Mouse (Mus musculus) kidney, postnatal 0 days (tissue): Measurements from ENCODE around the gene Sox5. TPM values are rescaled to one million over a fixed set of nuclear protein-coding genes. Genes with fewer than 3 reads are reported as not detected.

ENCODE experiments used
- ATAC-seq: fragments of 200-750 bp; cut with Nextera tagmentation; replicated peaks from 2 replicates; pipeline ENCODE4 v1.8.0; 2017; ENCODE audit warnings: low read depth, moderate number of reproducible peaks, moderate TSS enrichment, moderate library complexity; ENCODE audit not compliant: low FRiP score
- DNase-seq: peaks from one replicate; pipeline ENCODE4 v3.0.0-alpha.2; 2016; ENCODE audit warnings: low spot score
- H3K27ac ChIP-seq: fragments of 300-500 bp; sonication (generic); 2 replicates; pipeline ENCODE4 v1.5.1; 2014; ENCODE audit warnings: mild to moderate bottlenecking
- H3K27me3 ChIP-seq: fragments of 300-500 bp; sonication (generic); 2 replicates; pipeline ENCODE4 v1.6.1; 2014; ENCODE audit warnings: low read length, mixed read lengths; ENCODE audit not compliant: insufficient read depth
- H3K36me3 ChIP-seq: fragments of 300-500 bp; sonication (generic); 2 replicates; pipeline ENCODE4 v1.6.1; 2014; ENCODE audit warnings: low read length, mixed read lengths; ENCODE audit not compliant: insufficient read depth
- H3K4me1 ChIP-seq: fragments of 300-500 bp; sonication (generic); replicated peaks from 2 replicates; pipeline ENCODE4 v1.6.1; 2014; ENCODE audit warnings: antibody characterized with exemption, low read length, mixed read lengths; ENCODE audit not compliant: insufficient read depth
- H3K4me2 ChIP-seq: fragments of 300-500 bp; sonication (generic); 2 replicates; pipeline ENCODE4 v1.6.1; 2014; ENCODE audit warnings: mild to moderate bottlenecking, low read length, moderate library complexity, mixed read lengths
- H3K4me3 ChIP-seq: fragments of 300-500 bp; sonication (generic); replicated peaks from 2 replicates; pipeline ENCODE4 v1.5.1; 2014; ENCODE audit warnings: low read depth, low read length
- H3K9ac ChIP-seq: fragments of 300-500 bp; sonication (generic); 2 replicates; pipeline ENCODE4 v1.6.1; 2014; ENCODE audit warnings: low read depth, low read length
- H3K9me3 ChIP-seq: fragments of 300-500 bp; sonication (generic); replicated peaks from 2 replicates; pipeline ENCODE4 v1.6.1; 2016; ENCODE audit warnings: low read length, inconsistent platforms, mixed read lengths
- CTCF ChIP-seq: IDR thresholded peaks from 2 replicates; pipeline ENCODE4 v1.5.1; 2016; ENCODE audit warnings: antibody characterized with exemption, low read depth, mild to moderate bottlenecking, moderate library complexity
- WGBS: fragments of 180-500 bp; shearing (Covaris S2); extraction: QIAGEN DNeasy Blood & Tissue Kit; methylation state at CpG from one replicate; pipeline ENCODE4 v1.1.7; 2014; 5-methylcytosine and 5-hydroxymethylcytosine counted together
- polyA plus RNA-seq: library from polyadenylated mRNA; unstranded; fragments of >200 nt; fragmentation: Nextera tagmentation; extraction: Ambion mirVana; gene quantifications from 2 replicates; pipeline ENCODE4 v1.2.1, GENCODE M21; 2015

The Sox5 gene
- polyA plus RNA-seq, 1 experiment from 2014 or later, result 6.1 TPM

GRCm38 (mm10) chr6:144490896-144491295 lies 290.9 kb downstream of the Sox5 start:
- Histone ChIP-seq H3K36me3 (no peaks in the 10 kb centered on the region), H3K4me1 (no peaks in the 10 kb centered on the region), H3K4me2 (no peak overlapping the region), H3K27ac (no peak overlapping the region), H3K9ac (no peak overlapping the region), H3K27me3 (no peaks in the 10 kb centered on the region), H3K4me3 (no peak overlapping the region), H3K9me3 (no peaks in the 10 kb centered on the region; the same call in 1 of the 2 replicates)
- DNase-seq (no peak), ATAC-seq (no peak)
- TF ChIP-seq CTCF, result 0 out of 2 replicates have a peak, but pooled peaks have one; percentile 3
- WGBS, result 98% methylated on average over 5 of the region's 5 CpGs

GRCm38 (mm10) chr6:144485578-144485977 lies 296.2 kb downstream of the Sox5 start:
- no peaks in the 10 kb centered on the region; the same call in 1 of the 2 replicates for H3K9me3 ChIP-seq
- no peak overlapping the region for H3K4me2 ChIP-seq
- H3K4me1 ChIP-seq, result no peaks in the 10 kb centered on the region
- DNase-seq (no peak), ATAC-seq (no peak)
- H3K36me3 ChIP-seq, result no peaks in the 10 kb centered on the region
- no peak overlapping the region for H3K9ac ChIP-seq
- no peak overlapping the region for H3K4me3 ChIP-seq
- H3K27me3 ChIP-seq, result no peaks in the 10 kb centered on the region
- no peak overlapping the region for H3K27ac ChIP-seq
- WGBS, result 64% methylated on average over 6 of the region's 6 CpGs
- TF ChIP-seq CTCF, result no peak

- H3K9me3 ChIP-seq, result no peaks in the 10 kb centered on the region
- DNase-seq (no peak), ATAC-seq (no peak)
- no peak overlapping the region for H3K4me2 ChIP-seq
- H3K36me3 ChIP-seq, result no peaks in the 10 kb centered on the region
- H3K4me3 ChIP-seq, result no peak overlapping the region
- H3K27me3 ChIP-seq, result no peaks in the 10 kb centered on the region
- H3K9ac ChIP-seq, result no peak overlapping the region
- H3K4me1 ChIP-seq, result no peaks in the 10 kb centered on the region
- H3K27ac ChIP-seq, result no peak overlapping the region
- TF ChIP-seq CTCF, result no peak
- 78% methylated on average over 4 of the region's 4 CpGs for WGBS
Observed at GRCm38 (mm10) chr6:144483166-144483565, 298.6 kb downstream of the Sox5 start.

- ATAC-seq, result no peak
- H3K27me3 ChIP-seq, result no peaks in the 10 kb centered on the region
- 26% methylated on average over 5 of the region's 5 CpGs for whole genome bisulfite sequencing
- no peak overlapping the region for H3K9ac ChIP-seq
- no peak overlapping the region for H3K4me2 ChIP-seq
- H3K9me3 ChIP-seq, result no peaks in the 10 kb centered on the region
- no peak for DNase-seq
- no peak overlapping the region for H3K27ac ChIP-seq
- no peak for TF ChIP-seq CTCF
- H3K36me3 ChIP-seq, result no peaks in the 10 kb centered on the region
- H3K4me3 ChIP-seq, result no peak overlapping the region
- no peaks in the 10 kb centered on the region for H3K4me1 ChIP-seq
Observed at GRCm38 (mm10) chr6:144480648-144481528, 300.9 kb downstream of the Sox5 start.

- WGBS, result 53% methylated on average over 4 of the region's 4 CpGs
- ATAC-seq, result no peak
Observed at GRCm38 (mm10) chr6:144479861-144480260, 301.9 kb downstream of the Sox5 start.

GRCm38 (mm10) chr6:144477287-144478064 lies 304.3 kb downstream of the Sox5 start:
- Histone ChIP-seq H3K9me3 (no peaks in the 10 kb centered on the region), H3K27me3 (no peaks in the 10 kb centered on the region), H3K4me1 (0 out of 2 replicates have a peak, but pooled peaks cover 1% of the 10 kb centered on the region), H3K4me3 (no peak overlapping the region), H3K9ac (no peak overlapping the region), H3K27ac (no peak overlapping the region), H3K4me2 (no peak overlapping the region), H3K36me3 (no peaks in the 10 kb centered on the region)
- WGBS, result 74% methylated on average over 16 of the region's 16 CpGs
- no peak for TF ChIP-seq CTCF
- no peak for DNase-seq
- ATAC-seq, result no peak

More at GRCm38 (mm10) chr6:144479861-144480260, 301.9 kb downstream of the Sox5 start:
- Histone ChIP-seq H3K4me3 (no peak overlapping the region), H3K9me3 (no peaks in the 10 kb centered on the region), H3K9ac (no peak overlapping the region), H3K4me2 (no peak overlapping the region), H3K4me1 (no peaks in the 10 kb centered on the region), H3K36me3 (no peaks in the 10 kb centered on the region), H3K27ac (no peak overlapping the region), H3K27me3 (no peaks in the 10 kb centered on the region)
- DNase-seq, result no peak
- no peak for TF ChIP-seq CTCF
